Mouse (Mus musculus): ENCODE measurements around the gene Hoxb4. TPM values are rescaled to one million over a fixed set of nuclear protein-coding genes. Genes with fewer than 3 reads are reported as not detected.
A peak's percentile ranks its signal among the peaks of the same experiment; 100 is the strongest.

Hoxb4 gene
- total RNA-seq, 1 experiment from 2014 or later = 1.1 TPM

DNA sequence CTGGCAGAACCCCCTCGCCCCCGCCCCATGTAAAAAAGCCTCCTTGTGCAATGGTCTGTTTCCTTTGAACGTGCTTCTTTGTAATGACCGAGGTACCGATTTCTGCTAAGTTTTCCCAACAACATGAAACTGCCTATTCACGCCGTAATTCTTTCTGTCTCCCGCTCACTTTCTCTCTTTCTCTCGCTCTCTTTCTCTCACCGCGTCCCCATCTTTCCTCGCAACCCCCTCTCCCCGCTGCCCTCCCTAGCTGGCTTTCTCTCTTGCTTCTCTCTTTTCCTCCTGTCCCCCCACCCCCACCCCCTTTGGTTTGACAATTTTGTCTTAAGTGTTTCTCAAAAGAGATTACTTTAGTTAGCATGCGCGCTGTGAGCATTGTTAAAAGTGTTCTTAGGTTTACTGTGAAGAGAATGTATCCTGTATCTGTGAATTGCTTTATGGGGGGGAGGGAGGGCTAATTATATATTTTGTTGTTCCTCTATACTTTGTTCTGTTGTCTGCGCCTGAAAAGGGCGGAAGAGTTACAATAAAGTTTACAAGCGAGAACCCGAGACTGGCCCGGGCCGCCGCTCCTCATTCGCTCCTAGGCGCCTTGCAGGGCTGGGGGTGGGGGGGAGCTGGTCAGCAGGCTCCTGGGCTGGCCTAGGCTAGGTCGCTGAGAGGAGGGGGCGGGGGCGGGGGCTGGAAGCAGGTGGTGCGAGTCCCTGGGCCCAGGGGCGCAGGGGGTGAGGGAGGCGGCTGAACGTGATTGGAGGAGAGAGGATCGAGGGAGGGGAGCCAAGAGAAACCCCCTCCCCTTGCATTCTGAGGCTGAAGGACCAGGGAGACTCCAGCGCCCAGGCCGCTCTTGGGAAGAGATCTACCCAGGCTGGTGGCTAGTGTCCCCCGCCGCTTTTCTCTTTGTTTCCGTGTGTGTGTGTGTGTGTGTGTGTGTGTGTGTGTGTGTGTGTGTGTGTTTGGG lies 33.0 kb upstream of the Hoxb4 start:
- no peak for ATAC-seq (replicated peaks; ENCODE audit: low read depth, poor library complexity, severe bottlenecking)

DNA sequence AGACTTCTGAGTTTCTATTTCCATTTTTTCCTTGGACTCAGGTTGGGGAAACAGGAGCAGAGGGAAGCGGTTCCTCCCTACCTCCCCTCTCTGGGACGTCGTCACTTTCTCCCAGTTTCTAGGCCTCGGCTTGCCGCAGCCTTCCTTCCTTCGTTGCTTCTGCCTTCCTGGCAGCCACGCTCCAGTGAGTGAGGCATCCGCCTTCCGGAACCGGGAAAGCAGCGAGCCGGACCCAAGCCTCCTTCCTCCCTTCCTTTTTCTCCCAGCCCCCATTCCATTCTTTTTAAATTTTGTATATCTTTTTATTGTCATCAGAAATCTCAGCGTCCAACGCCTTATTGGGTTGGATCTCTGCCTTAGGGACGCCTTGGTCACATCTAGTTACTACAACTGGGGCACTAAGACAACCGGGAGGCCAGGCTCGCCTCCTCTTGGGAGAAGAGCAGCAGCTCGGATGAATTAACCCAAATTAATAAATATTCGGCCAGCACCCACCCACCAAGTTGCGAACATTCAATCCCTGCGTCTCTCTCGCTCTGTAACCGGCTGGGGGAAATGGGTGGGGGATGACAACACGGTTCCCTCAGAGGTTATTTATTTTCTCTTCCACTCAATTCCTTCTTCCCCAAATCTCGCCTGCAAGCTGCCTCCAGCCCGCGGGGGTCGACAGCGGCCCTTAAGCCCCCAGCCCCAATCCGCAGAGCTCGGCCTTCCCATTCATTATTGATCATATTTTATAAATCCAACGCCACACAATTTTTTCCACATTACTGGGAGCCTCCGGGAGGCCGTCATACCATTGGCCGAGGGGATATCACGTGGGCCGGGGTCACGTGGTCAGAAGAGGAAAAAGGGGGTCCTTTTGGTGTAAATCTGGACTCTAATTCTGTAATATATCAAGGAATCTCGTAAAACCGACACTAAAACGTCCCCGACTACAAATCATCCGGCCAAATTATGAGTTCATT lies 32.0 kb upstream of the Hoxb4 start, which contains the start of gene Hoxb7:
TSS of gene Hoxb7 (plus strand) at position 853 of the 968 bp plus-strand sequence.
- ATAC-seq (replicated peaks; ENCODE audit: low read depth, poor library complexity, severe bottlenecking) = no peak

- ATAC-seq (replicated peaks; ENCODE audit: low read depth, poor library complexity, severe bottlenecking) = no peak
Observed at GRCm38 (mm10) chr11:96286739-96287385, 31.2 kb upstream of the Hoxb4 start.

GRCm38 (mm10) chr11:96287411-96287810 lies 30.7 kb upstream of the Hoxb4 start:
- no peak for ATAC-seq (replicated peaks; ENCODE audit: low read depth, poor library complexity, severe bottlenecking)

DNA sequence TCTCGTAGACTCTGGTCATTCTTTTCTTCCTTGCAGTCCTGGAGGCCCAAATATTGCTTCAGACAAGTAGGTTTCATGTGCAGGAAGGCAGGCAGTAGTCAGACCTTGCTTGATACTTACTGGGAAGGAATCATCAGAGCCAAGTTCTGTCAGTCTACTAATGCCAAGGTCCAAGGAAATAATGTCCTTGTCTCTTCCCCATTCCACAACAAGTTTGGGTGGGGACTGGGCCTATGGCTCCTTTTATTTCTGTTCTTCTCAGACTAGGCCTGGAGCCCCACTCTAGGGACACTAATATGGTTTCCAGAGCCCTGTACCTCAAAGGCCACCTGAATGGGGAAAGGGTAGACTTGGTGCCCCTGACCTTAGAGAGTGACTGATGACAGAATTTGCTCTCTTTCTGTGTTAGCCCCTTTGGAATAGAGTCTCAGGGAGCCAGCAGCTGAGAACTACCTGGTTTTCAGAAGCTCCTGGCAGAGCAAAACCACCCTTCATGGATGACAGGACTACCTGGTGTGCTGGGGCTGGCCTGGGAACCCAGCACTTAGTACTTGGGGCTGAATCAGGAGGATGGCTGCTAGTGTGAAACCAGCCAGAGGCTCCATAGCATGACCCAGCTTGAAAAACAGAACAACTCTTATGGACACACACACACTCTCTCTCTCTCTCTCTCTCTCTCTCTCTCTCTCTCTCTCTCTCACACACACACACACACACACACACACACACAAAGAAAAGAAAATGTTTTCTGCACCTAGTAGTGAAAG lies 29.4 kb upstream of the Hoxb4 start:
- ATAC-seq (replicated peaks; ENCODE audit: low read depth, poor library complexity, severe bottlenecking) = no peak

DNA sequence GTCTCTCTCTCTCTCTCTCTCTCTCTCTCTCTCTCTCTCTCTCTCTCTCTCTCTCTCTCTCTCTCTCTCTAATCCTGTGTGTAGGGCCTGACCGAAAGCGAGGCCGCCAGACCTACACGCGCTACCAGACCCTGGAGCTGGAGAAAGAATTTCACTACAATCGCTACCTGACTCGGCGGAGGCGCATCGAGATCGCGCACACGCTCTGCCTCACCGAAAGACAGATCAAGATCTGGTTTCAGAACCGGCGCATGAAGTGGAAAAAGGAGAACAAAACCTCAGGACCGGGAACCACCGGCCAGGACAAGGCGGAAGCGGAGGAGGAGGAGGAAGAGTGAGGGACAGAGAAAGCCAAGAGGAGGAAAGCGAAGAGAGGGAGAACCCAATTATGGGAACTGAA lies 28.8 kb upstream of the Hoxb4 start:
- no peak for ATAC-seq (replicated peaks; ENCODE audit: low read depth, poor library complexity, severe bottlenecking)

DNA sequence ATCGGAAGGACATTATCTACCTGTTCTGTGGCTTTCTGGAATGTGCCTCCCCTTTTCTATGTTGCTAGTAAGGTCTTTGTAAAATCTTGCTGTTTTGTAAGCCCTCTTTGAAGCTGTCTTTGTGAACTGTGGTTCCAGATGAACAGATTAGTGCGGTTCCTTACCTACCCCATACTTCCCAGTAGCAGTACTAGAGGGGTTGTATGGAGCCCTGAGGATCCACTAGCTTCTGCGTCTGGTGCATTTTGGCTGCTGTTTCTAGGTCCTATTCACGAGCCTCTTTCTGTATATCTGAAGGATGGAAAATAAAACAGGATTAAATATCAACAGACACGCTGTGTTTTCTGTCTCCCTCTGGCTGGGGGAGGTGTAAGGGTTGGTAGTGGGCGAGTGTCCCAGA lies 28.2 kb upstream of the Hoxb4 start:
- ATAC-seq (replicated peaks; ENCODE audit: low read depth, poor library complexity, severe bottlenecking) = no peak

DNA sequence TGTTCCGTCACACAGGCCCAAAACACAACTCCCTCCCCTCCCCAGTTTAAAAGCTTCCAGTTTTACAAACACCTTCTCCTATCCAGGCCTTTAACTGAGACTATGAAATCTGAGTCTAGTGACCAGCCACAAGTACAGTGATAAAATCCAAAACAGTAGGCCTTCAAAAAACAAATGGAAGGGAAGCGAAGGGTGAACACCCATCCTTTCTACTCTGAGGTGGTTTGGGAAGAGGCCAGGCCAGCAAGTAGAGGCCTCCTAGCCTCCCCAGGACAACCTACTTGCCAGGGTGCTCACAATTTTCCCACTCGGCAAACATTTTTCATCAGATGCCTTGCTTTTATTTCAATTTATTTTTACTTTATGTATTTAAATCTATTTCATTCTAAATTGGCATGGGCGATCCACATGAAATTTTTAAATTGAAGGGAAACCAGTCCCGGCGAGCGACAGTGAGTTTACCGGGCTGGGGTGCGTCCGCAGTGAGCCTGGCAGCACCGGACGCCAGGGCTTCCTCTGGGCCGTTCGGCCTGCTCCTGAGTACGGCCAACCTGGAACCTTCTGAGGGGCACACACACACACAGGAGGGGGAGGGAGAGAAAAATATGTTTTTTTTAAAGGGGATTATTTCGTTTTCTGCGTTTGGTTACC lies 27.2 kb upstream of the Hoxb4 start:
- ATAC-seq (replicated peaks; ENCODE audit: low read depth, poor library complexity, severe bottlenecking) = no peak

GRCm38 (mm10) chr11:96291681-96292564 lies 26.1 kb upstream of the Hoxb4 start, which contains the start of gene Hoxb6:
Hoxb6 (plus strand) TSS chr11:96292476.
- ATAC-seq (replicated peaks; ENCODE audit: low read depth, poor library complexity, severe bottlenecking) = no peak

GRCm38 (mm10) chr11:96292565-96293301 lies 25.3 kb upstream of the Hoxb4 start:
- no peak for ATAC-seq (replicated peaks; ENCODE audit: low read depth, poor library complexity, severe bottlenecking)

- no peak for ATAC-seq (replicated peaks; ENCODE audit: low read depth, poor library complexity, severe bottlenecking)
Observed at GRCm38 (mm10) chr11:96293302-96293921, 24.7 kb upstream of the Hoxb4 start.

GRCm38 (mm10) chr11:96294245-96295091 lies 23.6 kb upstream of the Hoxb4 start:
- peak; percentile 80 for ATAC-seq (replicated peaks; ENCODE audit: low read depth, poor library complexity, severe bottlenecking)

- no peak for ATAC-seq (replicated peaks; ENCODE audit: low read depth, poor library complexity, severe bottlenecking)
Observed at GRCm38 (mm10) chr11:96295092-96295835, 22.8 kb upstream of the Hoxb4 start.

DNA sequence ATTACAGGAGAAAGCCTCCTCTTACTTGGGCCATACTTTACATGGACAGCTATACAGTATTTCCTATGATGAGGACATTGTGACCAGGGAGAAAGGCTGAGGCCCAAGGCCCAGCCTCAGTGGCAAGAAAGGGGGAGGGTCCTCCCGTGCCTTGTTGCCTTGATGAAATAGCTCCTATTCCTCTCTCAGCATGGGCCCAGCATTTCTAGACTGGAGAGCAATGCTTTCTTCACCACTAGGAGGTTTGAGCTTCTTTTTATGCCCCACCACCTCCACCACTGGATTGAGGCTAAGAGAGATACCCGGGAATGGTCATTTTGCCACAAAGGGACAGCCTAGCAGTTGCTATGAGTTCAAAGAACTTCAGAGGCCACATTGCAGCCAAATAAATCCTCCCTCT lies 21.1 kb upstream of the Hoxb4 start:
- ATAC-seq (replicated peaks; ENCODE audit: low read depth, poor library complexity, severe bottlenecking) = no peak

- no peak for ATAC-seq (replicated peaks; ENCODE audit: low read depth, poor library complexity, severe bottlenecking)
Observed at GRCm38 (mm10) chr11:96297428-96297827, 20.6 kb upstream of the Hoxb4 start.
